Mouse (Mus musculus): ENCODE measurements around the gene Ptger4.

Ptger4 gene

GRCm38 (mm10) chr15:5243959-5244905 lies at the start of gene Ptger4:
Gene Ptger4, minus strand, starts transcription at chr15:5244187.
- DNase-seq (ENCODE audit: low spot score in 2 of 2), result peak; percentile 67 to 71

- no peak for DNase-seq (ENCODE audit: low spot score in 2 of 2)
Measured at GRCm38 (mm10) chr15:5288412-5288811, 44.4 kb upstream of the Ptger4 start.

GRCm38 (mm10) chr15:5287072-5287471 lies 43.1 kb upstream of the Ptger4 start:
- DNase-seq (ENCODE audit: low spot score in 2 of 2), result no peak

- no peak for DNase-seq (ENCODE audit: low spot score in 2 of 2)
Measured at GRCm38 (mm10) chr15:5281316-5281715, 37.3 kb upstream of the Ptger4 start.

GRCm38 (mm10) chr15:5279831-5280230 lies 35.8 kb upstream of the Ptger4 start:
- DNase-seq (ENCODE audit: low spot score in 2 of 2), result no peak

- no peak for DNase-seq (ENCODE audit: low spot score in 2 of 2)
Measured at GRCm38 (mm10) chr15:5278525-5278924, 34.5 kb upstream of the Ptger4 start.

- no peak for DNase-seq (ENCODE audit: low spot score in 2 of 2)
Measured at GRCm38 (mm10) chr15:5273981-5274380, 30.0 kb upstream of the Ptger4 start.

- no peak for DNase-seq (ENCODE audit: low spot score in 2 of 2)
Measured at GRCm38 (mm10) chr15:5266095-5266494, 22.1 kb upstream of the Ptger4 start.

- no peak for DNase-seq (ENCODE audit: low spot score in 2 of 2)
Measured at GRCm38 (mm10) chr15:5262874-5263504, 19.0 kb upstream of the Ptger4 start.

- DNase-seq (ENCODE audit: low spot score in 2 of 2), result no peak
Measured at GRCm38 (mm10) chr15:5262095-5262667, 18.2 kb upstream of the Ptger4 start.

- no peak for DNase-seq (ENCODE audit: low spot score in 2 of 2)
Measured at GRCm38 (mm10) chr15:5261004-5261403, 17.0 kb upstream of the Ptger4 start.

GRCm38 (mm10) chr15:5260183-5260582 lies 16.2 kb upstream of the Ptger4 start:
- DNase-seq (ENCODE audit: low spot score in 2 of 2), result no peak

- no peak for DNase-seq (ENCODE audit: low spot score in 2 of 2)
Measured at GRCm38 (mm10) chr15:5250182-5250581, 6.2 kb upstream of the Ptger4 start.

- DNase-seq (ENCODE audit: low spot score in 2 of 2), result no peak
Measured at GRCm38 (mm10) chr15:5243036-5243958, 690 bp downstream of the Ptger4 start.

- DNase-seq (ENCODE audit: low spot score in 2 of 2), result peak; percentile 15 to 23
Measured at GRCm38 (mm10) chr15:5242241-5243035, 1.5 kb downstream of the Ptger4 start.

- DNase-seq (ENCODE audit: low spot score in 2 of 2), result peak in 1 of 2 experiments; percentile 14
Measured at GRCm38 (mm10) chr15:5241304-5242201, 2.4 kb downstream of the Ptger4 start.

- no peak for DNase-seq (ENCODE audit: low spot score in 2 of 2)
Measured at GRCm38 (mm10) chr15:5240360-5240759, 3.6 kb downstream of the Ptger4 start.

- DNase-seq (ENCODE audit: low spot score in 2 of 2), result no peak
Measured at GRCm38 (mm10) chr15:5239901-5240300, 4.1 kb downstream of the Ptger4 start.

- no peak for DNase-seq (ENCODE audit: low spot score in 2 of 2)
Measured at GRCm38 (mm10) chr15:5239361-5239760, 4.6 kb downstream of the Ptger4 start.

- no peak for DNase-seq (ENCODE audit: low spot score in 2 of 2)
Measured at GRCm38 (mm10) chr15:5238553-5238952, 5.4 kb downstream of the Ptger4 start.

All from right cerebral cortex, postnatal 36 days (tissue).